Mouse (Mus musculus) embryo, embryonic 10.5 days (tissue): ENCODE data around the gene Agfg2.

ENCODE experiments used
- DNase-seq: peaks from one replicate; pipeline ENCODE4 v3.0.0-alpha.2; 2015; ENCODE audit warnings: low spot score

Agfg2 gene

DNA sequence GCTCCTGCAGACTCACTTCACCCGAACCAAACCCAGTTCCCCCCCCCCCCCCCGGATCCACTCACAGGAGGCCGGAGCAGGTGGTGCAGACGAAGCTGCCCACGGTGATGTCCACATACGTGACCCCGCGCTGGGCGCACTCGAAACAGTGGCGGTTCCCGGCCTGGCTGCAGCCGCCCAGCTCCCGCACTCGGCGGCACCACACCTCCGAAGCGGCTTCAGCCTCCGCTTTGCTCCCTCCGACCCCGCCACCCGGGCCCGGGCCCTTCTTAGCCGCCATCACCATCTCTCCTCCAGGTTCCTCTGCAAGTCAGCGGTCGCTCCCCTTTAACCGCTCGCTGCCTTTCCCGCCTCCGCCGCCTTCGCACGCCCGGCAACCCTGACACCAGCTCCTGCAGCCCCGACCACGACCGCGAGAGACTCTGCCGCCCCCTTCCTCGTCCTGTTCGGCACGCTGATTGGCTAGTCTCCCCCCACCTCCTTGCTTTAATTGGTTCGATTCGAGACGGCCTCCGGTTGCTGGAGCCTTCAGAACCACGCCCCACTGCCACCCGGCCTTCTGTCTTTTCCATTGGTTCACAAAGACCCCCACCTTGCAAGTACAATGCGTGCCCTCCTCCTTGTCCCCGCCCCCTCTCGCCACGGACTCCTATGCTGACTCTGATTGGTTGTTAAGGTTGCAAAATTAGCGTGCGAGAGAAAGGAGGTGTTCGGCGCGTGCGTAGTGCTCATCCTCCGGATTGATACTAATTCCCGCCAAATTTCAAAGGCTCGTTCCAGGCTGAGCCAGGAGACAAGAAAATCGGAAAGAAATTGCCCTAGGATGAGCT lies at the start of gene Agfg2:
TSS of gene Agfg2 (minus strand) at position 433 of the 830 bp plus-strand sequence.
- DNase-seq: peak; percentile 100

DNA sequence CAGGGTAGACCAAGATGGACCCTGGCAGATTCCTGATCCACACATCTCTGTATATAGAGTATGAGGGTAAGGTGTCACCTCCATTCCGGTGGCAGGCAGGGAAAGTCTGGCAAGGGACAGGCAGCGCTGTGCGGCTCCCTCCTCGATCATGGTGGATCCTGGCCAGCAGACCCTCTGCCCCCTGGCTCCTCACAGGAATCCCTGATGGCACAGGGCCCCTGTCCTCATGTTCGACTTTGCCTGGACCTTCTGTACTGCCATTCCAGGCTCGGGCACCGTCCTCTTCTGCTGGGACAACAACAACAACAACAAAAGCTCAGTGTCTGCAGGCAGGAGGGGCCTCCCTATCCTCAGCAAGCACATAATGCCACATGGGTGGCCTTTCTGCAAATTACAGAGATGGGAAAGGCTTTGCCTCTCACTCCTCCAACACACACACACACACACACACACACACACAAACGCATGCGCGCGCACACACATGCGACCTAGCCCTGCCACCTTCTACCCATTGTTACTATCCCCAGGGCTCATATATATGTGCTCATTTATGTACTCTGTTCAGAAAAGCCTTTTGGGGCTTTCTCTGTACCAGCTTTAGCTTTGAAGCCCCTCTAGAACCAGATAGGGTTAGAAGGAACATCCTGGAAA lies 49.2 kb upstream of the Agfg2 start:
- DNase-seq: no peak

DNA sequence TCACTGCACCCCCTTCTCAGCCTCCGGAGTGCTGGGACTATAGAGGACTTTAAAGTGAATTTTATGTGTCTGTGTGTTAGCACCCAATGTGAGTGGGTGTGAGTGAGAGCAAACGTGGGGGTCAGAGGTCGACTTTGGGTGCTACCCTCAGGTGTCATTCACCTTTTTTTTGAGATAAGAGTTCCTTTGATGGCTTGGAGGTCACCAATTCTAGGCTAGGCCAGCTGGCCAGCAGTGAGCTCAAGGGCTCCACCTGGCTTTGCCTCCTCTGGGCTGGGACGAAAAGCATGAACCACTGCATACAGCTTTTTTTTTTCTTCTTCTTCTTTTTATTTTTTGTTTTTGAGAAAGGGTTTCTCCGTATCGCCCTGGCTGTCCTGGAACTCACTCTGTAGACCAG lies 42.2 kb upstream of the Agfg2 start:
- no peak for DNase-seq

DNA sequence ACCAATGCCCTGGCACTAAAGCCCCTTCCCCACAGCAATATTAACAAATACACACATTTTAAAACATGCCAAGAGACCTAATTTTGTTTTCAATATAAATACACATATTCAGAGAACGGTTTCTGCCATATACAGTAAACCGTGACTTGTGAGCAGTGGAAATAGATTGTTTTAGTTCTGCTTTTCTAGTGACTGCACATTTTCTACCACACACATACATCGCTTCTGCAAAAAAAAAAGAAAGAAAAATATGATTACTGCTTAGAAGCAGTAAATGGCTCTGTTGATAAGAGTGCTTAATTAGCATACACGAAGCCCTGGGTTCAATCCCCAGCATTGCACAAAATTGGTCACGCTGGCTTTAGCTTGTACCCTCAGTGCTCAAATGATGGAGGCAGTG lies 39.3 kb upstream of the Agfg2 start:
- DNase-seq: no peak

DNA sequence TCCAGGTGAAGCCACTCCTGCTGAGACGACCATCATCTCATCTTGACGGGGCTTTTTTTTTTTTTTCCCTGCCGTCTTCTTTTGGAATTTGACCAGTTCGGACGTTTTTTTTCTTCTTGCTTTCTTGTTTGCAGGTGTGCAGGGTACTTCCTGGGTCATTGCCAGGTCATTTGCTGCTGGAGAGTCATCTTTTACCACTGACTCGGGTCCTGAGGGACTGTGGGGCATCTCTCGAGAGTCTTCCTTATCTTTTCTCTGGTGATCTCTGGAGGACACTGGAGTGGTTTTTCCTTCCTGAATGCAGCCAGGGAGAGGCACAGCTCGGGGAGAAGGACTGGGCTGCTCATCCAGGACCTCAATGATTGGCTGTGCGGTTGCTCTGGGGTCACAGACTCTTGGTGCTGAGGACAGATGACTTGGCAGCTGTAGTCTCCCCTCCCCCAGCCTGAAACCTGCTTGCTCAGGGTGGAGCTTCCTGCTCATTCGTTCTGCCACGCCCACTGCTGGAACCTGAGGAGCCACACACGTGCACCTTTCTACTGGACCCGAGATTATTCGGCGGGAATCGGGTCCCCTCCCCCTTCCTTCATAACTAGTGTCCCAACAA lies 36.1 kb upstream of the Agfg2 start:
- DNase-seq: peak; percentile 54

DNA sequence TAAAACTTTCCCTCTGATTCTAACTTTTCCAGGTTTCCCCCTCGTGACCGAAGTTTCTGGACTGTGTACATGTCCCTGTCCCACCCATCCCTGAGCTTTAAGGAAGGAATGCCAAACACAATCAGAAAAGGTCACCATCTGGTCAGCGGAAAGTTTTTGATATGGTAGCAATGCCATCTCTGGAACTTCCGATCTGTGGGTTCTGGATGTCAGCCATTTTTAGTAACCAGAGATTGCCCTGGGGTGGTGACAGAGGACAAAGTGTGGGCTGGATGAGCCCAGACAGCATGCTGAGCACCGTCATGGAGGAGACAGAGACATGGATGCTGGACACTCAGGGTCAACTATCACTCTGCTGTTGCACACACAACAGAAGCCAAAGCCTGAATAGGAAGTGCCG lies 34.6 kb upstream of the Agfg2 start:
- no peak for DNase-seq

DNA sequence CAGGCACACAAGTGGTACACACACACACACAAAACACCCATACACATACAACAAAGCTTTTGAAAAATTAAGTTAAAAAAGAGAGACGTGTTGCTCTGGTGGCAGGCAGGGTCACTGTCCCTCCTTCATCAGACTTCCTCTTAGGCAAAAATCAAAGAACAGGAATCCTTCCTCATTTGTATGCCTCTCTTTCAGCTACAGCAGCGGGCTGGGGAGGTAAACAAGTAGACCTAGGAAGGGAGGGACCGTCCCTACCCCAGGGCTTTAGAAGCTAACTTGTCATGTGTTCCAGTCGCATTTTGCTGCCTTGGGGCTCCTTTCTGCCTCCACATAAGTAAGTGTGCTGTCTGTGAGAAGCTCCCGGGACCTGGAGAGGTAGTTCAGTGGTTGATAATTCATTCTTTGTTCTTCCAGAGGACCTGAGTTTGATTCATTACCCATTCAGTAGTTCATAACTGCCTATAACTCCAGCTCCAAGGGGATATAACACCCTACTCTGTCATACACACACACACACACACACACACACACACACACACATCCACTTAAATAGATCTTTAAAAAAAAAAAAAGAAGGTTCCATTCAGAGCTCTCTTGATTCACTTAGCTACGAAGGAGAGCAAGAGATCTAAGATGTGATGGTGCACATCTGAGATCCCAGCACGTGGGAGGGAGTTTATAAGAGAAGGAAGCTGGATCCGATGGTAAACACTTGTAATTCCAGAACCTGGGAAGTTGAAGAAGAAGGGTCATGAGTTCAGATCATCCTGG lies 33.7 kb upstream of the Agfg2 start:
- DNase-seq: no peak

DNA sequence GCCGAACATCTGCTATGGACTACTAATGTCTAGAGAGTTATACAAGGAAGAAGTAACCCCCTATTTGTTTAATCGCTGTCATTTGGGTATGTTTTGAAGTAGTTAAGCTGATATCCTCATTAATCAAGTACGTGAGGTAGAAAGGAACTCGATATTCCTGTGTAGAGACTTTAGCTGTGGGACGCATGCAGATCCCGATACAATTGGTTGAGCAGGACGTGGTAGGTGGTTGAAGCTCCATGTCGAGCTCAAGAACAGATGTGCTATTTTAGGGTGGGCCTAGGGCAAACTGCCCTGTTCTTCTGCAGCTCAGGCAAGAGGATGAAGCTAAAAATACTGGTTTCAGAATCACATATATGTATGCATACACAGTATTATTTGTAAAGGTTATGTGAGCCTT lies 31.2 kb upstream of the Agfg2 start:
- no peak for DNase-seq

DNA sequence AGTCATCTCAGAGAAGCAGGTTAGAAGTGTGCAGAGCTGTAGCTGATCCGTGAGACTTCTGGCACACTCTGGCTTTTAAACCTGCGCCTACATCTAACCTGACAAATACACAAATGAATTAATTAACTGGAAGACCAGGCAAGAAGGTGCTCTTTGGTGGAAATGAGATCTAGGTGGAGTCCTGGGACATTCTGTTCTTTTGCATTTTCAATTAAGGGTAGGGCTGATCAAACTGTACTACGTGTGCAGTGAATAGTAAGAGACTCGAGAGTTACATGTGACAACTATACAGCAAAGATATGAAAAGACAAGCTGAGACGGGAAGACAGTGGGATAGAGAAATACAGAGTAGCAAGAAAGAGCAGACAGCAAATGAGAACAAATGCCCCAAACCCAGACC lies 28.9 kb upstream of the Agfg2 start:
- no peak for DNase-seq

DNA sequence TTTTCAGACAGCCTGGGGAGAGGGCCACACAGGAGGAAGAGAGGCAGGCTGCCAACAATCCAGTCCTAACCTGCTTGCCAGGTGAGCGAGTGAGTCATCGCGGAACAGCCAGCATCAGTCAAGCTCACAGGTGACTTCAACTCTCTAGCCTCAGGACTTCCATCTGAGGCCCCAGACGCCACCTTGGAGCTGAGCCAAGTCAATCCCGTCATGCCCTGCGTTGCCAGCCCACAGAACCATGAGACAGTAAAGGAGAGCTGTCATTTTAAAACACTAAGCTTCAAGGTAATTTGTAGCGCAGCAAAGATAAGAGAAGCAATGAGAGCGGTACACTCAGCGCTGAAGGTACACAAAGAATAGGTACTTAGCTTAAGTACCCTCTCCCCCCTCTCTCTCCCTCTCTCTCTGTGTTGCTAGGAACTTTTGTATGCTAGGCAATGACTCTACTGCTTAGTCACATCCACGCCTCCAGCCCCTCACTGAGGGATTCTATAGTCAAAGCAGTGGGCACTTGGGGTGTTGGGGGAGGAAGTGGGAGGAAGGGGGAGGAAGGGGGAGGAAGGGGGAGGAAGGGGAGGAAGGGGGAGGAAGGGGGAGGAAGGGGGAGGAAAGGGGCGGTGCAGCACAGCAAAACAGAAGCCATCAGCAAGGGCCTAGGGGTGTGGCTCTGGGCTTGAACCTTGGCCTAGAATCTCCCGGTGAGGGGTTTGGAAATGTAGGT lies 22.5 kb upstream of the Agfg2 start:
- DNase-seq: no peak

DNA sequence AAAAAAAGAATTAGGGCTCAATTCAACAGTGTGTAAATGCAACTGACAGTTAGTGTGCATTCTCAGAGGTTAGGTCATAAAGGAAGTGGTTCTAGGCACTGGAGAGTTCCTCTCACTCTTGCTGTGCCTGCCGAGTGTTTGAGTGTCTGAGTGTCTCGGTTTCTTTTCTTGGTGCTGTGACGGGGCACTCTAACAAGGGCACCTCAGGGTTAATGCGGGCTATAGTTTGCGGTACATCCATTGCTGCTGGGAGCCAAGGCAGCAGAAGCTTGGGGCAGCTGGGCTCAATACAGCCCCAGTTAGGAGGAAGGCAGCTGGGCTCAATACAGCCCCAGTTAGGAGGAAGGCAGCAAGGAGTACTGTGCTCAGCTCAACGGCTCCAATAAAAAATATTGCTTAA lies 20.7 kb upstream of the Agfg2 start:
- no peak for DNase-seq

DNA sequence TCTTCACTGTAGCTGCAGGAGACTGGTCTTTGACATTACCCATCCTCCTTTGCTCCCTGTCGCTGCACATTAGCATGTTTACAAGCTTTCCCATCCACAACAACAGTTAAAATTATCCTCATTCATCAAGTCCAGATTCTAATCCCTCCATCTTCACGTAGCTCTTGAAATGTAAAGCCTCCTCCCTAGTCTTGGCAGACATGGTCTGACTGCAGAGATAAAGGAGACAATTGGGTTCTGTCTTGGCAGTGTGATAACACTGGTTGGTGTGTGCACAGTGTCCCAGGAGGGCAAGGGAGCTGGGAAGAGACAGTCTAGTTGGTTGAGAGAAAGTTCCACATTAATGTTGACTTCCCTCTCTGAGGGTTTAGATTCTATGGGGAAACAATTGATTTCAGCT lies 15.3 kb upstream of the Agfg2 start:
- no peak for DNase-seq

DNA sequence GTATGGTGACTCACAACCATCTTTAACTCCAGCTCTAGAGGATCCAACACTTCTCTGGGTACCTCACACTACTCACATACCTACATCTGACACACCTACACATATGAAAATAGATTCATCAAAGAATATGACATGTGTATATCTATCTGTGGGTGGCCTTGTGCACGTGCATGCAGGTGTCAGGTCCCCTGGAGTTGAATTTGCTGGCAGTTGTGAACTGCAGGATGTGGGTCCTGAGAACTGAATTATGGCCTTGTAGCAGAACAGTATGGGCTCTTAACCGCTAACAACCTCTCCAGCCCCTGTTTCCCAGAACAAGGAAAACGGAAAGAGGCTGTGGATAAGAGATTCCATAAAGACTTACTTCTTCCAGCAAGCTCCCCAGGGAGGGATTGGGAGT lies 14.6 kb upstream of the Agfg2 start:
- no peak for DNase-seq

DNA sequence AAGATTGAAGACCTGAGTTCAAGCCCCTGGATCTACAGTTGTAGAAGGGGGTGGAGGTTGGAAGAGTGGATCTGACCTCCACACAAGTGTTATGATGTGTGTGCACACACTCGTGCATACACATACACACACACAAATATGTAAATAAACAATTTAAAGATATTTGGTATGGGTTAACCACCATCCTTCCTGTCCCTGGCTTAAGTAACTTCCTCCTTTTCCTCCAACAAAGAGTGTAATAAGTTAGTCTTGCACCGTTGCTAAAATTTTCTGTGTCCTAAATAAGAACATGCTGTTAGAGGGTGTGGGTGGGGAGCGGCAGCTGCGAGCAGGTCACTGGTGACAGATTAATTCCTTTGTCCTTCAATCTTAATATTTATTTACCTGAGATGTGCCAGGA lies 11.4 kb upstream of the Agfg2 start:
- DNase-seq: no peak

DNA sequence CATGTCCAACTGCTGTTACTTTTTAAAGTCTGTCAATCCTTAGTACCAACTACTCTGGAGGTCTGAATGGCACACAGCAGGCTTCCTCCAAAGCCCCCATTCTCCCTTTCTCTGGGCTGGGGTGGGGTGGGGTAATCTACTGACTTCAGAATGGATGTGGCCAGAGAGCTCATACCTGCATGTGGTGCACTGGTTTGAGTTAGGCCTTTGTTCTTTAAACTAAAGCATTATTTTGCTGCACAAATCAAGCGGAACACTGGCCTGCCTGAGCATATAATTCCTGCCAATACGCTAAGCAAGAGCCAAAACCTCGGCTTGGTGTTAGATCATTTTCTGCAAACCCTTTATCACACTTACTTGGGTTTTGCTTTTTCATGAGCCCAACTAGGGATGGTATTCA lies 10.3 kb upstream of the Agfg2 start:
- no peak for DNase-seq

DNA sequence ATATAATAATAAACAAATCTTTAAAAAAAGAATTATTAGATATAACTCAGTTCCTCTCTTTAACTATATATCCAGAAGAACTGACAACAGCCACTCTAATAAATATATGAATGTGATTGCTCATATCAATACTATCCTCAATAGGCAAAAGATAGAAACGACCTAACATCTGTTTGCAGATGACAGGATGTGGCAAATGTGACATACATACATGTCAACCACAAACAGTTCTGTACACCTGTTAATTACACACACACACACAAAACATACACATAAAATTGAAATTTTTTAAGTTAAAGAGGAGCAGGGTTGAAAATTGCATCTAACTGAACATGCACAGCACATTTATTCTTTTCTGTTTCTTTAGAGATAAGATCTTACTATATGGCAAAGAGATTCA lies 7.4 kb upstream of the Agfg2 start:
- no peak for DNase-seq

DNA sequence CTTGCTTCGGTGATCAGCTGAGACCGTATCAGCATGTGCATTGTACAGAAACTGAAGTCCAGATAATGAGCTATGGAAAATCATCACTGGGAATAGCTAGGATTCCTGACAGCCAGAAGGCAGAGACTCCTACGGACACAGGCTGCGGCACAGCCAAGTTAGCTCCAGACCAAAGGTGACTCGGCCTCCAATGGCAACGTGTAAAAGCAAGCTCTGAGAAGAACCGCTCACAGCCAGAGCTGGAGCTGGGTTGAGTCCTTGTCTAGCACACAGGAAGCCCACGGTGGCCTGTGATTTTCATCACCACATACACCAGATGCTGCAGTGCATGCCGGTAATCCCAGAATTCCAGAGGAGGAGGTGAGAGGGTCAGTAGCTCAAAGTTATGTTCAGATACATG lies 6.0 kb upstream of the Agfg2 start:
- DNase-seq: no peak

DNA sequence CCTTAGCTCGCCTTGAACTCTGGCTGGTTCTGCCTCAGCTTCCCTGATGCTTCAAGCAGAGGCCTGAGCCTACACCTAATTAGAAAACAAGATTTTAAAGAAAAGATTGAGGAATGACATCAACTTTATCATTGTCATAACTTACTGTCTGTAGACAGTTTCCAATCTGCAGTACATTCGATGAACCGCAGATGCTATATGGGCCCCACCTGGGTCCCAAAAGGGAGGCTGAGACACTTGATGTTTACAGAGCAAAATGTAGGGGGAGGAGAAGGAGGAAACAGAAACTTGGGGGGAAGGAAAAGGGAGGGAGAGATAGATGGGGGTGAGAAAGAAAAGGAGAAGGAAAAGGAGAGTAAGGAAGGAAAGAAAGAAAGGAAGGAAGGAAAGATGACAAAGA lies 5.4 kb upstream of the Agfg2 start:
- DNase-seq: no peak

DNA sequence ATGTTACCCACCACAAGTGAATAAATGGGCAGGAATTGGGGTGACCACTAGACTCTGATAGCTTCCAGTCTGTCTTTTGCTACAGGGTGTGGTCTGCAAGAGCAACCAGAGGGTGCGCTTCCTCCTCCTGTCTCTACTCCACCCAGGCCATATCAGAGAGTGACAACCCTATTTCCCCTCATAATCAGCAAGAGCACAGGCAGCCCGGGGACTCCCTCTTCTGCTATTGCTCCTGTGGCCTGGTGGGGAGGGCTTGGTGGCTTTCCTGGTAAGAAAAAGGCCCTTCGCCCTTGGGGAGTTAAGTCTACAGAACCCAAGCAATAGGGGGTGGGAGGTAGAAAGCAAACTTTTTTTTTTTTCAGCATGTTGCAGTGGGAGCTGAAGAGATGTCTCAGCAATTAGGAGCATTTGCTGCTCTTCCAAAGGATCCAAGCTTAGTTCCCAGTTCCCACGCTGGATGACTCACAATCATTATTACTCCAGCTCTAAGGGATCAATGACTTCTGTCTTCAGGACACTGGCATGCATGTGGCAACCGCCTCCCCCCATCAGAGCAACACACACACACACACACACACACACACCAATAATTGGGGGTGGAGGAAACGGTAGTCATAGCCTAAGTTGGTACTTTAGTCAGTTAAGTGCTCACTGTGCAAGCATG lies 1.7 kb upstream of the Agfg2 start:
- DNase-seq: no peak

DNA sequence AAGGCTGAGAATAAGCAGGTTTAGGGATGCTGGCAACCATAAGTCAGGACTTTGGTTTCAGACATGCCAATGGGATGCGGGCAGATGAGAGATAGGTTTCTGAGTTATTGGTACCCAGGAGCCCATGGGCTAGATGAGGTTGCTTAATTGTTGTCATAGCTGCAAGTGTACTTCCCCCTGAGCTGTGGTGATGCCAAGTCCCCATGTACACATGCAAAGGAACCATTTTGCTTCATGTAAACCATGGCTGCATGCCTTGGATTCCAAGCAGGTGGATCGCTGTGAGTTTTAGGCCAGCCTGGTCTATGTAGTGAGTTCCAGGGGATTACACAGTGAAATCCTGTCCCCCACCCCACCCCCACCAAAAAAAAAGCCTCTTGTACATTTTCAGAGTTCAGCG lies 1.1 kb upstream of the Agfg2 start:
- DNase-seq: no peak
